Mouse (Mus musculus) ovary, postnatal 10 days (tissue): Measurements from ENCODE around the gene Pou5f2.

Source experiments
- DNase-seq: peaks from one replicate; pipeline ENCODE4 v3.0.0; 2022; ENCODE audit warnings: low spot score

The Pou5f2 gene

DNA sequence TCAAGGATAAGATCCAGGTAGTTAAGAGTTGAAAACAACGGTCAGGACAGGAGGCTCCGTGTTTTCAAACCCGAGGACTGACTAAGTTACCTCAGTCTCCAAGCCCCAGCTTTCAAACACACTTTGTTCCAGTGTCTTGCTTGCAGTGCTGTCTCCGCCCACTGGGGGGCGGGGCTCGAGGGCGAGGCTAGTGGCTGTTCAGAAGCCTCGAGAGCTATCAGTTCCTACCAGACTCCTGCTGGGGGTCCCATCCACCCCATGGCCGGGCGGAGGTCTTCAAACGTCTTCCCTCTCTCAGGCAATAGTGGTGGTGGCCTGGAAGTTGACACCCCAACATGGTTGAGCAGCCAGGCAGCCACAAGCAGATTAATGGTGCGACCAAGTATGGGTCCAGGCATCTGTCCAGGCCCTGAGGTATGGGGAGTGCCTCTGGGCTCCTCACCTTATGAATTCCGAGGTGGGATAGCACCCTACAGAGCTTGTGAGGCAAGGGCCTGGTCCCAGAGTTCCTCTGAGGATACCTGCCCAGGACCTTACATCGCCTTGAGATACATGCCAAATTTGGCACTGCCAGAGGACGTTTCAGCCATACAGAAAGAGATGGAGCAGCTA, at the start of gene Pou5f2:
Gene Pou5f2, plus strand, starts transcription at position 220 of the 612 bp plus-strand sequence.
- no peak for DNase-seq

DNA sequence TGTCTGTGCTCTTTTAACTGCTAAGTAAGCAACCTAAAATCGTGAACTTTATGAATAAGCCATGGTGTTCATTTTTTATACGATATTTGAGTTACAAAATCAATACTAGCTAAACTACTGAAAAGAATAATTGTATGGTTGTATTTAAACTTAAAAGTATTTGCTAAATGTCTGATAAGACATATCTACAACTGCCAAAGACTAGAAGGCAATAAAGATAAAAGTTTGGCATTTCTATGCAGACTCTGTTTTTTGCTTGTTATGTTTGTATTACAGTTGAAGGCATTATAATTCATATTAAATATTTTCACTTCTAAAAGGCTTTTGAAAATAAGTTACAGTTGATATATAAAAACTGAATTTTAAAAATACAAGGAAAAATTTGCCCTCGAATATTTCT, 48.5 kb upstream of the Pou5f2 start:
- no peak for DNase-seq

DNA sequence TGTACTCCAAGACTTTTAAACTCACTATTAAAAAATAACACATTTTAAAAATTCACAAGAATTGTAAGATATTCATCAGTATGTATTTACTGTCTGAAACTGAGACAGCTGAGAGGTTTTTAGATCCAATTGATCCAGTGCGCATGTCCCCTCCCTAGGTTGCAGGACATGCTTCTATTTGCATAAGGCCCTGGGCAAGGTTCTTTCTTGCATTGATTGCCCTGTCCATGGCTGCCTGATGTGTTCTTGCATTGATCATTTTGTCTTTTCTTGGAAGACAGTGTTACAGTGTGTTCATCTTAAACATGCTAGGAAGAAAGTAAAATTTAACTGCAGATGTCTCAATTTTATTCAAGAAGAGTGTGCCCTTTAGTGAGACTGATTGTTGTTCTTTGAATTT, 47.6 kb upstream of the Pou5f2 start:
- DNase-seq: no peak

DNA sequence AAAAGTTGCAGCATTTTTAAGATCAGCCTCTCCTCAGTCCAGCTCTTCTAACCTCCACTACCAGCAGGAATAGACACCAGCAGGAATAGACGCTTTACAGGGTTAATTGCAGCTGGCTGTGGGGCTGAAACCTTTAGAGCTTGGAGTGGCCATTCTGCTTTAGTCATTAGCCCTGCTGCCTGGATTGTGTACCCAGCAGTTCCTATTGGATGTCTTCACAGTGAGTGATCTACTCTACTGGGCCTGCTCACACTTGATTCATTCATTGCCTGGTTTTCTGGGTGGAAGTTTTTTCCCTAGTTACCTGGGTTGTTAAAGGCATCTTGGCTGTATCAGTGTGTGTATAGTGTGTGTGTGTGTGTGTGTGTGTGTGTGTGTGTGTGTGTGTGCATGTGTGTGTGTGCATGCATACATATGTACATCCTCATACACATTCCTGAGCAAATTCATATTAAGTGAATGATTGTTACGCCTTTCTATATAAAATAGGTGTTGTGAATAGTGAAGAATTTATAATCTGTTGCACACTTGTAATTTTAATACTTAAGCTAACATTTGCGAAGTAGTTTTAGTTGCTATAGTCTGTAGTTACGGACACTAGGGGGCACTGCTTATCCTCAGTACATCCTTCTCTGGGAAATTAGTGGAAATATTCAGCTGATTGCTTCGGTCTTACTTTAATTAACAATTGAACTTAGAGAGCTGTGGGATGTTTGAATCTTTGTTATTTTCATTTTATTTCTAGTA, 42.4 kb upstream of the Pou5f2 start:
- DNase-seq: no peak

DNA sequence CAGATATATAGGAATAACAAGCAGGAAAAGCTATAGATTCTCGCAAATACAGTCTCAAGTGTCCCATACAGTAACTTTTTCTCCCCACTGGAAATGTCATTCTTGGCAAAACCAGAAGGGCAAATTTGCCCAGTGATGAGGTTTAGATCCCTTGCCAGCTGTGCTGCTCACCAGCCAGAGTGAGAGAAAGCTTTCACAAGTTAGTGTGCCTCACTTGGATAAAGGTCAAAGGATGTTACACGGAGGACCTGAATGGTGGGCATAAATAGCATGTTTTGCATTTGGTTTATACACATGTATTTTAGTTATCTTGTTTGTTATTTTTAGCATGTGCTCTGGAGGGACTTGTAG, 41.9 kb upstream of the Pou5f2 start:
- no peak for DNase-seq

DNA sequence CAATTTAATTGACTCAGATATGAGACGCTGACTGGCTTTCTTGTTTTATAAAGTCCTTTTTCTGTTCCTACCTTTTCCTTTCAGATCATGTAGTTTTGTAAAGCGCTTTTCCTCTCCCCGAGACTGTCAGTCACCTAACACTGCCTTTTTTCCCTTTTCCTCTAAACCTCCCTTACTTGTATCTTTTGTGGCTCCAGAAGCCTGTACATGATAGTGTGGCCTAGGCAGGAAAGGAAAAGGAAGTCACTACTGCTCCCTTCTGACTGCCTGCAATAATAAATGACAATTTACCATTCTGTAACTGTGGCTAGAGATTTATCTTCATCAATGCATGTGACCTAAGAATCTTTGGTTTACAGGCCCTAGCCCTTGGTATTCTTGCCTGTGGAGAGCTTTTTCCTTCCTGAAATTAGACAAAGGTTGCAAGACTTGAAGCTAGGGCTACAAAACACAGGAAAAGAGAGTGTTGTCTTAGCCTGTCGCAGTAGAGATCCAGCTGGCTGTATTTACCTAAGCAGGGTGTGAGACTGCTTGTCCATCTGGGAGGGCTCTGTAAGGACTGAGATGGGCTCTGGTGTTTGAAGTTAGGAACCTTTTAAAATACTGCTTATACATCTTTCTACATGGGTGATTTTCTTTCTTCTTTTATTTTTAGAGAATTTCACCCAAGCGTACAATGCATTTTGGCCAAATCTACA, 33.4 kb upstream of the Pou5f2 start:
- DNase-seq: no peak

DNA sequence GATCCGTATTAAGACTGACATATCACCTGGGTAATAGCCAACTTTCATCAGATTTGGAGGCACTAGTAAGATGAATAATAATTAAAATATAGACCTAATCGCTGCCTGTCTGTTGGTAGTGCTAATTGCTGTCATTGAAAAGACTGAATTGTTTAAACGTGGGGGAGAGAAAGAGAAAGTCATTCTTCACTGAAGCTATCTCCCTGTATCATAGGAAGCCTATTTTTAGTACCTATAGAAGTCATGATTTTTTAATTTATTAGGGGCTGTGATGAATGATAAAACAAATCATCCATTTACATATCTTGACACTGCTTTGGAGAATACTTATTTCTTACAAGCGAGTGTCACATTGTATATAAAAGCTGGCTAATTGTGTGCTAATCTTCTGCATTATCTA, 20.1 kb upstream of the Pou5f2 start:
- DNase-seq: no peak

DNA sequence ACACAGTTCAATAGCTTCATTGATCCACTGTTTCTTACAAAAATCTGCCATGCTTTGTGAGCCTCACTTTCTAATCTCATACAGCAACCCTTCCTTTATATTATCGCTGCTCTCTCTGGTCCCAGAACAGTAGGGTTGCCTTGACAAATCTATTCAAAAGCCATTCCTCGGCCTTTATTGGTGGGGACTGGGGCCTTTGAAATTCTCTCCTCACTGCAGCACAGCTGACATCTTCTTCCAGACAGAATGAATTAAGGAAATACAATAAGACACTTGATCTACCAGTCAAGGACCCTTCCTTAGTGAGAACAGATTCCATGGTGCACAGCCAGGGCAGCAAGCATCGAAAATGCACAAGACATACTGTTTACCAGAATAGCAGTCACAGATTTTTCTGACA, 19.4 kb upstream of the Pou5f2 start:
- no peak for DNase-seq

DNA sequence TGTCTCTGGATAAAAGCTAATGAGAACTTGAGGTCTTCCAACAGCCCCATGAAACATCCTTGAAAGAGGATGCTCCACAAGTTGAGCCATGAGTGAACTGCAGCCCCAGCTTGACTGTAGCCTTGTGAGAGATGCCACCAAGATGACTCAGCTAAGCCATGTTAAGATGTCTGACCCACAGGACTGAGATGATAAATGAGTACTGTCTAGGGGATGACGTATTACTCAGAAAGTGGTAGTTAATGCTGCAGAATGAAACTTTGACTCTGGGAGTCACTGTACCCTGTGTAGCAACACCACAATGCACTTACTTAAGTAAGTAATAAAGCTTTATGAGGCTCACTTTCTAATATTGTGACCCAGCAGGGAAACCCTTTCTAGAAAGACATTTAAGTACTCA, 14.5 kb upstream of the Pou5f2 start:
- DNase-seq: no peak

DNA sequence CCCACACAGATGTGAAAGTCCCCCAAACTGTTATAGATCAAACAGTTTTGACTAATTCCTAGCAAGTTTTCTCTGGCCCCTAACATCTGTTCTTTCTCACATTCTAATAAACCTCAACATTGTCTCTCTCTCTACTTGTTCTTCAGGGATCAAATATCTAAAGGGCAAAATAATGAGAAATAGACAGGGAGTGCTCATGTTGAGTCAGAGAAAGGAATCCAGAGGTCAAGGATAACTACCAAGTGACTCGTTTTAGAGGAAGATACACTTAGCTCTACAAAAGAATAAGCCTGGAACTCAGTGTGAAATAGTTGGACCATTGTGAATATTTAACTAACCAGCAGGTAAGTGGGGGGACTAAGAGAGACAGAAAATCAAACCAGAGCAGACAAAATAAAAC, 8.1 kb downstream of the Pou5f2 start:
- no peak for DNase-seq

DNA sequence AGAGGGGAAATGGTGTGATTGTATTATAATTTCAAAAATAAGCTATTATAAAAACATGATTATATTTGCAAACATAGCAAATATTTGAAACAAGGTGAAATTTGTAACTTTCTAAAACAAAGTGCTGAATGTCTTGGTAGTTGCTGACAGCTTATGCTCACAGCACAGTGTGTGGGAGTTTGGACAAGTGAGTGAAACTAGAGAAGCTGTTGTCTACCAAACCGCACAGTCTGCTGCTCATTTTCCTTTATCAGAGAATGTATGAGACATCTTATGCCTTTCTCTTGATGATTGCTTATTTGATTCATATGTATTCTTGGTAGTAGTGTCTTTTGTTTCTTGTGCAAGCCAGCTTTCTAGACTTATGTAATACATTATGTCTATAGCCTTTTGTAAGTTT, 12.5 kb downstream of the Pou5f2 start:
- no peak for DNase-seq

DNA sequence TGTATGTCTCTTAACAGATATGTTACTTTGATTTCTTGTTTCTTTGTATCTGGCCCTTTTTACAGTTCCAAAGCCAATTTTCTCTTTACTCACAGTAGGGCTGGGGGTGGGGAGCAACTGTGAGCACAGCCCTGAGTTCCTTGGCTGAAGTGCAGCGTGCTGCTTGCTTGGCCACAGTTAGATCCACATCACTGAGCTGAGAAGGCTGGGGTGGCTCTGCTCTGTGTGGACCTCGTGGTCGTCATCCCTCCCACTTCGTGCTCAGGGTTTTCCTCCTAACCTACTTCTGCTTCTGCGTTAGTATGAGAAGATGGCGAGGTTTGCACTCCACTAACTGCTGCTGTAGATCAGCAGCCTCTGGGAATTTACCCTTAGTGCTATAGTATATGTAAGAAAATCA, 18.5 kb downstream of the Pou5f2 start:
- DNase-seq: no peak

DNA sequence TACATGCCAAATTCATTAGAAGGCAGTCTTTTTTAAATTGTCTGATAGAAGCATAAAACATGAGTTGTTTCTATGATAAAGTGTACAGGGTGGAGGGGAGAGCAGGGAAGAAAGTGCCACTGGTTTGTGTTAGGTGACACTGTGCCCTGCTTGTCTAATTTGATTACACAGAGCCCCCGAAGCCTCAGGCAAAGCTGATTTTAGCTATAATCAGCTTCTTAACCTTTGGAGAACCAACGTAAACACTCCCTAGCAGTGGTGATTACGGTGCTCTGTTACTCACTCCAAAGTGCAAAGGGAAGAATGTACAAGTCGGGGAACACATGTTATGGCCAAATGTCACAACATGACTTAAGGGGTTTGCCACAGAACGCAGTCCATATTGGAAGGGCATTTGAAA, 20.4 kb downstream of the Pou5f2 start:
- no peak for DNase-seq
